Mouse (Mus musculus): Measurements from ENCODE around the gene Slc46a3. TPM values are rescaled to one million over a fixed set of nuclear protein-coding genes. Genes with fewer than 3 reads are reported as not detected.

Slc46a3 gene
- polyA plus RNA-seq, 1 experiment = 7.9 TPM

DNA sequence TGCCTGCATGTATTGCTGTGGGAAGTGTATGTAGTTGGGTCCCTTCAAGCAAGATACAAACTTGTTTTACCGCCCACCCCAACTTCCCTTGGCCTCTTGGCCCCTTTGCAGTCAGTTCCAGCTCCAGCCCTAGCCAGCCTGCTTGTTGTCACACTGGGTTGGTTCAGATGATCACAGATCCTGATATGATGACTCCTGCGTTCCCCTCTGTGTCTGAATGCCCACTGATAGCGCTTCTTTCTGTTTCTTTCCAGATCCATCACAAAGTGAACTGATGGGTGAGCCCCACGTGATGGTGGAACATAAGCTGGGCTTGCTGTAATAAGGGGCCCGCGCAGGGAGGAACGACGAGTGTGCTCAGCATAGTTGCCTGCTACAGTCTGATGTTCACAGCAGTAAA lies 19.4 kb downstream of the Slc46a3 start:
- Histone ChIP-seq H3K4me1 (ENCODE audit: control insufficient read depth, insufficient read depth, insufficient read length, low read length) (no peaks in the 10 kb centered on the region), H3K27ac (replicated peaks; ENCODE audit: low read depth, low read length) (no peak overlapping the region), H3K4me3 (ENCODE audit: insufficient read depth, low read depth, low read length) (no peak overlapping the region)

DNA sequence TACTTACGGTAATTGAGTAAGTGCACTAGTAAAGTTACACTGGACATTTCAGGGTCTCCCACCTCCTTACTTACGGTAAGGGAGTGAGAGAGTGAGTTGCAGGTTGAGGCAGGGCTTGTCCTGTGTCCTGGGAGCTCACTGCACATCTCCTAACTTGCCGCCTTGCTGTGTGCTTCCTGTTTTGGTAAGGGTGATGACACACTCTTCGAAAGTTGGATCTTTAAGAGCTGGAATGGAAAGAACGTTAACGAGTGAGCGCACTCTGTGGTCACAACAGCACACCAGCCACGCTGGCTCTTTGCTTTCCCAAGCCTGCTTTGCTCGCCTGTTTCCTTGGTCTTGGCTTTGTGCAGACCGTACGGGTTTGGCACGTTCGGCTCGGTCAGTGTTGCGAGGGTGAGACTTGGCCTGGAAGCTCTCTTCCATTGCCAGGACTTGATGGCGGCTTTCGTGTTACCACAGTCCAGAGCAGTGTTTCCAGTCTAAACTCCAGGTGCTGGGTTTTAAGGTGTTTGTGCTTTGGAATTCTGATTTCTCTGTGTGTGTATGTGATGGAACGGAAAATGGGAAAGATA lies 20.0 kb downstream of the Slc46a3 start:
- H3K27ac ChIP-seq (replicated peaks; ENCODE audit: low read depth, low read length) = no peak overlapping the region
- no peak overlapping the region for H3K4me3 ChIP-seq (ENCODE audit: insufficient read depth, low read depth, low read length)
- H3K4me1 ChIP-seq (ENCODE audit: control insufficient read depth, insufficient read depth, insufficient read length, low read length) = no peaks in the 10 kb centered on the region

DNA sequence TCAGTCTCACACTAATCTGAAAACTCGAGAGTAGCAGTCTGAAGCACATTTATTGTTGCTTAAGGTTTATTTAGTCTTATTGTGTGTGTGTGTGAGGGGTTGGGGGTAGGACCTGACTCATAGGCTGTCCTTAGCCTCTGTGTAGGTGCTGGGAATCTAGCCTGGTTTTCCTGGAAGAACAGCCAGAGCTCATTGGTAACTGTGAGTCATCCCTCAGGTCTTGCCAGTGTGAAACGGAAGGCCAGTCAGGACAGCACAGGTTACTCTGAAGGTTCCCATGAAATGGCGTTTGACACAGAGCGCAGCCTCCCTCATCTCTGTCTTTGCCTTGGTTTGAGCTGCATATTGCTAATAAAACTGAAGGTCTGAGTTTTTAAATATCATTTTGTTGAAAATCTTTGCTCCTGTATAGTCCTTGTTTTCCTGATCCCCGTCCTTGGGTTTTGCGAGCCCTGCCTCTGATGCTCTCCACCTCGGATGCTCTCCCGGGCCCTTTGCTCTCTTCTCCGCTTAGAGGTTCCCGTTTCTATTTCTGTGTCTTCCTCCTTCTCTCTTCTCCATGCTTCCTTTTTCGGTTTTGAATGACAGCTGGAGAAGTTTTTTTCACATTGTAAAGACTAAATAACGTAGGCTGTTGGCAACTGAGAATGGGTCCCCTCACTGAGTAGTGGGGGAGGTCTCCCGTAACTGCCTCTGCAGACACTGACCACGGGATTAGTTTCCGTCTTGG lies 23.4 kb downstream of the Slc46a3 start:
- no peaks in the 10 kb centered on the region for H3K4me1 ChIP-seq (ENCODE audit: control insufficient read depth, insufficient read depth, insufficient read length, low read length)
- no peak overlapping the region for H3K4me3 ChIP-seq (ENCODE audit: insufficient read depth, low read depth, low read length)
- peak overlapping the region; percentile 39; the same call in 1 of the 2 replicates for H3K27ac ChIP-seq (replicated peaks; ENCODE audit: low read depth, low read length)

DNA sequence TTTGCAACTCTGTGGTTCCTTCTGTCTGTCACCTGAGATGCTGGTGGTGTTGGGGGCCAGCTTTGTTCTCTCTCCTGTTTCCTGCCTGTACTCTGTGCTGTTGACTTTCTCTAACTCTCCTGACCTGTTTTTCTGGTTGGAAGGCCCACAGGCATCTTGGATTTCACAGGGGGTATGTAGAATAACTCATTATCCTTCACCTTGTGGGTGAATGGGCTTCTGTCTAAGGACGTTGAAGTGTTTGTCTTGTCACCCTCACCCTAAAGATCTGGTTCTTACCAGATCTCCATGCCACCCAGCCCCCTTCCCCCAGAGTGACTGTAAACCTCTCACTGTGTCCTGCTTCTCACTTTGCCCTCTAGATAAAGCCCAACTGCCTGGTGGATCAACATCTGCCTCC lies 24.3 kb downstream of the Slc46a3 start:
- H3K27ac ChIP-seq (replicated peaks; ENCODE audit: low read depth, low read length) = no peak overlapping the region
- H3K4me1 ChIP-seq (ENCODE audit: control insufficient read depth, insufficient read depth, insufficient read length, low read length) = no peaks in the 10 kb centered on the region
- H3K4me3 ChIP-seq (ENCODE audit: insufficient read depth, low read depth, low read length) = no peak overlapping the region

DNA sequence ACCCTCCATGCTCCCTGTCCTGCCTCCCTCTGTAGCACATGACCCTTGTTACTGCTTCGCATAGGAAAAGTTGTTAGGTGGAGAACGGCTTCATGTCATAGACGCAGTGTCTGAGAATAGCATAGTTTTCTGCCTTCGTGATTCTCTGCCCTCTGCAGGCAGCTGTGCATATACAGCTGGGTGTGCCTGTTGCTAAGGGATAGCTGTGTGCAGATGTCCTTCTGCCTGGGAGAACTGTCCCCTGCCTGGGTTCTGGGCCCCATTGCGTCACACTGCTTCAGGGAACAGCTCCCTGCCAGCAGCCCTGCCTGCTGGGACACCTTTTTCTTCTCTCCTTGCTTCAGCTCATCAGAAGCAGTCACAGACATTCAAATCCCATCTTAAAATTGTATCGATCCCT lies 25.0 kb downstream of the Slc46a3 start:
- Histone ChIP-seq H3K4me3 (ENCODE audit: insufficient read depth, low read depth, low read length) (no peak overlapping the region), H3K27ac (replicated peaks; ENCODE audit: low read depth, low read length) (no peak overlapping the region), H3K4me1 (ENCODE audit: control insufficient read depth, insufficient read depth, insufficient read length, low read length) (no peaks in the 10 kb centered on the region)

DNA sequence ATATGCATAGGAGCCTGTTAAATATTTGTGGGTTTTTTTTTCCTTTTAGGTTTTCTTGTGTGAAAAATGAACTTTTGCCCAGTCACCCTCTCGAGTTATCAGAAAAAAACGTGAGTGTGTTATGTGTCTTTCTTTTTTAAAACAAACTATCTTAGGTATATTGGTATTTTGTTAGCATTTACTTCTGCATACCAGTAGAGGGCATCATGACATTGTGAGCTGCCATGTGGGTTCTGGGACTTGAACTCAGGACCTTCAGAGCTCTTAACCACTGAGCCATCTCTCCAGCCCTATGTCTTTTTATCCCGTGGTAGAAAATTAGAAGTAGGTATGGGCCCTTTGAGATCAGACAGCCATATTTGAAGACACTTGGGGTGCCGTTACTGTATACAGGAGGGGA lies 25.9 kb downstream of the Slc46a3 start:
- H3K4me1 ChIP-seq (ENCODE audit: control insufficient read depth, insufficient read depth, insufficient read length, low read length) = no peaks in the 10 kb centered on the region
- H3K27ac ChIP-seq (replicated peaks; ENCODE audit: low read depth, low read length) = no peak overlapping the region

DNA sequence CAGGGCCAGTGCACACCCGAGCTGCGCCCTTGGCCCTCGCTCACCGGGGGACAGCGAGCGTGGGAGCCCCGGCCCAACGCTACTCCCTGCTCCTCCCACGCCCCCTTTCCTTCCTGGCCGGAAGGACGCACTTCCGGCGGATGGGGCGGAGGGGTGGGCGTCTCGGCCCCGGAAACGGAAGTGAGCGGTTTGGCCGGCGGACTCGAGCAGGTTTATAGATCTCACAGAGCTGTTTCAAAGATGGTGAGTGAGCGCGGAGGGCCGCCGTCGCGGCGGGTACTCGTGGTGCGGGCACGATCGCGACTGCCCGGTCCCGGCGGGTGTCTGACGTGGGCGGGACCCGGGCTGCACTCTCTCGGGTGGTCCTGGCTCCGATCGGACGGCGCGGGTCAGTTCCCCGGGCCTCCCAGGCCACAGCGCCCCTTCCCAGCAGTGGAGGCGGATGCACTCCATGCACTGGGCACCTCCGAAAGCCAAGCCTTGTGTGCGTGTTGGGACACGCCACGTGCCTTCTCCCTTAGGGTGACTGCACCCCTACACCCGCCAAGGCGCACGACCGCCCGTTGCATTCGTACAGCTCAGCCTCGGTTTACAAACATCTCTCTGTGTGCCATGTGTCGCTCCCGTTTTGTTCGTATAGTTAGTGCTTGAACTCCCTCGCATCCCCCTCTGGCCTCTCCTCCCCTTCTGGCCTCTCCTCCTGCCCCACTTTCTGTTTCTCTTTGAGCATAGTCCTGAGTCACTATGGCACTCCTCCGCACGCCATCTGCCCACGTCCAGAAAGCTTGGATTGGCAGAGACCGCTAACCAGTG lies 34.0 kb downstream of the Slc46a3 start, which contains the start of gene Pomp:
Gene Pomp, plus strand, starts transcription at position 13 of the 813 bp plus-strand sequence.
- H3K4me1 ChIP-seq (ENCODE audit: control insufficient read depth, insufficient read depth, insufficient read length, low read length) = peaks cover 9% of the 10 kb centered on the region
- H3K4me3 ChIP-seq (ENCODE audit: insufficient read depth, low read depth, low read length) = peak within 1 kb of the TSS; percentile 63
- H3K27ac ChIP-seq (replicated peaks; ENCODE audit: low read depth, low read length) = peak within 1 kb of the TSS; percentile 97

More for the DNA sequence above, 25.9 kb downstream of the Slc46a3 start:
- H3K4me3 ChIP-seq (ENCODE audit: insufficient read depth, low read depth, low read length) = no peak overlapping the region

DNA sequence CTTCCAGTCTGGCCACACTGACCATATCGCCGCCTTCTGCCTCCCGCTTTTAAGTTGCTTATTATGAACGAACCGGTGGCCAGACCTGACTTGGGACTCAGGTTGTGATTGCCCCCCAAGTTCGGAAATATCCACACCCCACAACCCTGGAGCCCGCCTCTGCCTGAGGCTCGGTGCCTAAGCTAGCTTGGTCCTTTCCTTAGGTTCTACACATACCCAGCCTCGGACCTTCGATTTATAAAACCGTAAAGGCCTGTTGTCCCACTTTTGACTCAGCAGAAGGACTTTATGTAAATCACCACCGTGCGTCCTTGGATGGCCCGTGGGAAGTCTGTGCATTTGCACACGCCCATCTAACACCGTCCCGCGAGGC lies 34.6 kb downstream of the Slc46a3 start:
- Histone ChIP-seq H3K27ac (replicated peaks; ENCODE audit: low read depth, low read length) (peak overlapping the region; percentile 94), H3K4me3 (ENCODE audit: insufficient read depth, low read depth, low read length) (peak overlapping the region; percentile 63), H3K4me1 (ENCODE audit: control insufficient read depth, insufficient read depth, insufficient read length, low read length) (peaks cover 9% of the 10 kb centered on the region)

DNA sequence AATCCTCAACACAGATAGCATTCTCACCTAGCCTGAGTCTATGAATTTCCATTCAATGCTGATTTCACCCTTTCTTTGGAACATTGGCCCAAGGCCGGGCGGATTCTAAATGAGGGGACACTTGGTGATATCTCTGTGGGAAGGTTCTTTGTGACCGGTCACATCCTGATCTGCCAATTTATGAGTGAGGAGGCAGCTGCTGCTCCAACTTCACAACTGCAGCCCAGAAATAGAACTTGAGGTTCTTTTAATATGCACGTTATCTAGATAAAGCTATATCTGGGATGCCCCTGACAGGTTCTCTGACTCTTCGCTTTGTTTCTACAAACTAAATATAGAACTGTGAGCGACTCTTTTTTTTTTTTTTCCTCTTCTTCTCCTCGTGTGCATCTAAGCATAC lies 44.4 kb downstream of the Slc46a3 start:
- no peaks in the 10 kb centered on the region for H3K4me1 ChIP-seq (ENCODE audit: control insufficient read depth, insufficient read depth, insufficient read length, low read length)
- no peak overlapping the region for H3K4me3 ChIP-seq (ENCODE audit: insufficient read depth, low read depth, low read length)
- H3K27ac ChIP-seq (replicated peaks; ENCODE audit: low read depth, low read length) = no peak overlapping the region

DNA sequence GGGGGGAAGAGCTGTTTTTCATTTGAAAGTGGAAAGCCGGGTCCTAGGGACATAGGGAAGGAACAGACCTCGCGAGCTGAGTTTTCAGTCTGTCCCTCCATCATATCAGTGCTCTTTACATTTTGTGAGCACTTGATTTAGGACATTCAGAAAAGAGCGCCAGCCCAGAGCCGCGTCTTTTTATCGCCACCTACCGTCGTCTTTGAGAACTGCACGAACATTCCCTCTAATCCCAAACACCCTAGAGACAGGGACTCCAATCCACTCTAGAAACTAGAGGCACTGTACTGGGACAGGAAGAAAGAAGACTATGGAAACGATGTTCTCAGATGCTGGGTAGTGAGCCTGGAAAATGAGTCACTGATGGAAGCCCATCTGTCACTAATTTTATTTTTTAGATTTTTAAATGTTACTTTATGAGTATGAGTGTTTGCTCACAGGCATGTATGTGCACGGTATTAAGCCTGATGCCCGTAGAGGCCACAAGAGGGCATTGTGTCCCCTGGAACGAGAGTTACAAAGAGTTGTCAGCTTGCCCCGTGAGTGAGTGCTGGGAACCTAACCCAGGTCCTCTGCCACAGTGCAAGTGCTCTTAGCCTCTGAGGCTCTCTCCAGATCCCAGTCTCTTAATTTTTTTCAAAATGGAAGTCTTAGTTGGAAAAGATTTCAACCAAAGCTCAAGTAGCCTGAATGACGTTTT lies 46.3 kb downstream of the Slc46a3 start:
- no peak overlapping the region for H3K27ac ChIP-seq (replicated peaks; ENCODE audit: low read depth, low read length)
- H3K4me1 ChIP-seq (ENCODE audit: control insufficient read depth, insufficient read depth, insufficient read length, low read length) = no peaks in the 10 kb centered on the region
- no peak overlapping the region for H3K4me3 ChIP-seq (ENCODE audit: insufficient read depth, low read depth, low read length)

DNA sequence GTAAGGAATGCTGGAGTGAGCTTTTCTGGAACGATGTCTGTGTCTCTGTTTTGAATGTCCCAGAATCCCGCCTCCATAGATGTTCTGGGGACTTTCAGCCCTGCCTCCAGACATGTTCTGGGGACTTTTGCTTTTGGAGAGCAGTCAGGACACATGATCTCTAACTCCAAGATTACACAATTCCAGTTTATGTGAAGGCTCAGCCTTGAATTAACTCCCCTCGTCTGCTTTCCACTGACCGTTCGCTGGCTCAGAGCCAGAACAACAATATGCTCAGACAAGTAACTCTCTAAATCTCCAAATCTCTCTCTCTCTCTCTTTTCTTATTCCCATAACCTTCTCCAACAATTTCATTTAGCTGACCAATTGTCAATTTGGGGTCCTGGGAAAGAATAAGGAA lies 47.3 kb downstream of the Slc46a3 start:
- Histone ChIP-seq H3K4me3 (ENCODE audit: insufficient read depth, low read depth, low read length) (no peak overlapping the region), H3K27ac (replicated peaks; ENCODE audit: low read depth, low read length) (no peak overlapping the region), H3K4me1 (ENCODE audit: control insufficient read depth, insufficient read depth, insufficient read length, low read length) (no peaks in the 10 kb centered on the region)

DNA sequence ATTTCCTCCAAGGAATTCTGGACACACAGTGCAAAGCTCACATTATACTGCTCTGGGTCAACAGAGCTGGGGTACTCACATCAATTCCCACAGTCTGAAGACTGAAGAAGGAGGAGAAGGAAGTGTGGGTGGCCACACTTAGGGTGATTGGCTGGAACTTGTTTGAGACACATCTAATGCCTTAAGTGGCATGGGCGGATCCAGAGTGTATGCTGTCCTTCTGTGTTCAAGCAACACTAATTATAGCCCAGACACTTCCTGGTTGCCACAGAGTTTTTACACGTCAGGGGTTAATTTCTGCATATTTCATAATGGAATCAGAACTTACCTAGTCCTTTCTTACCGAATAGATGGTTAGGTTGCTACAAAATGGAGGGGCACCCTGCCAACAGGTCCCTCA lies 49.3 kb downstream of the Slc46a3 start:
- H3K4me1 ChIP-seq (ENCODE audit: control insufficient read depth, insufficient read depth, insufficient read length, low read length) = no peaks in the 10 kb centered on the region
- no peak overlapping the region for H3K27ac ChIP-seq (replicated peaks; ENCODE audit: low read depth, low read length)
- H3K4me3 ChIP-seq (ENCODE audit: insufficient read depth, low read depth, low read length) = no peak overlapping the region

DNA sequence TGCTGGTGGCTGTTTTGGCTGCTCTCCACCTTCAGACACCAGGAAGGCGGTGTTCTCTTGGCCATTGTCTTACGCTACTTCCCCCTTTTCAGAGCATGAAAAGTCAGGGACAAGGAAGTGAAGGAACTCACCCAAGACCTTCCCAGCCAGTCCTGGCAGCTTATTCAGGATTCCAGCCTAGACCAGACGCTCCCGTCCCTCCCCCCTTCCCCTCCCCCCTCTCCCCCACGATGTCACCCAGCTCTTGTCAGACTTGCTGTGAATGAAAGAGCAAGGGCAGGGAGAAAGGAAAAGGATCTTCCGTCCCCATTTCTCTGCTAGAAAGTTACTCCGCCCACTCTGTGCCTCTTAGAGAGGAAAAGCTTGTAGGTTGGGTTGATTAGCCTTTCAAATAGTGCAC lies 51.3 kb downstream of the Slc46a3 start:
- Histone ChIP-seq H3K4me3 (ENCODE audit: insufficient read depth, low read depth, low read length) (no peak overlapping the region), H3K27ac (replicated peaks; ENCODE audit: low read depth, low read length) (no peak overlapping the region), H3K4me1 (ENCODE audit: control insufficient read depth, insufficient read depth, insufficient read length, low read length) (no peaks in the 10 kb centered on the region)

DNA sequence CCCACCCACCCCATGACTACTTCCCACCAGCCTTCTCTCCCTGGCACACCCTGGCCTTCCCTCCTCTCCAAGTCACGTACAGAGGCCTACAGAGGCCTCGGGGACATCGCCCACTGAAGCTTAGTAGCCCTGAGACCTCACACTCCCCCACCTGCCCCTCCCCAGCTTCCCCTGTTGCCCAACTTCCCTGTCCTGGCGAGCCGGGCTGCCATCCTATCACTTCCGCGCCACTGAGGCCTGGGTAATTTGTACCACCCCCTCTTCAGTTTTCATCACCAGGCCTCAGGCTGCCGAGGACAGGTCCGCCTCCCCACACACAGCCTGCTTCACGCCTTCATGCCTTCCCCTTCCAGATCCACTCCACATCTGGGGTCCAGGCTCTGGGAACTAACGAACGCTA lies 55.2 kb downstream of the Slc46a3 start:
- no peak overlapping the region for H3K27ac ChIP-seq (replicated peaks; ENCODE audit: low read depth, low read length)
- no peak overlapping the region for H3K4me3 ChIP-seq (ENCODE audit: insufficient read depth, low read depth, low read length)
- H3K4me1 ChIP-seq (ENCODE audit: control insufficient read depth, insufficient read depth, insufficient read length, low read length) = no peaks in the 10 kb centered on the region

DNA sequence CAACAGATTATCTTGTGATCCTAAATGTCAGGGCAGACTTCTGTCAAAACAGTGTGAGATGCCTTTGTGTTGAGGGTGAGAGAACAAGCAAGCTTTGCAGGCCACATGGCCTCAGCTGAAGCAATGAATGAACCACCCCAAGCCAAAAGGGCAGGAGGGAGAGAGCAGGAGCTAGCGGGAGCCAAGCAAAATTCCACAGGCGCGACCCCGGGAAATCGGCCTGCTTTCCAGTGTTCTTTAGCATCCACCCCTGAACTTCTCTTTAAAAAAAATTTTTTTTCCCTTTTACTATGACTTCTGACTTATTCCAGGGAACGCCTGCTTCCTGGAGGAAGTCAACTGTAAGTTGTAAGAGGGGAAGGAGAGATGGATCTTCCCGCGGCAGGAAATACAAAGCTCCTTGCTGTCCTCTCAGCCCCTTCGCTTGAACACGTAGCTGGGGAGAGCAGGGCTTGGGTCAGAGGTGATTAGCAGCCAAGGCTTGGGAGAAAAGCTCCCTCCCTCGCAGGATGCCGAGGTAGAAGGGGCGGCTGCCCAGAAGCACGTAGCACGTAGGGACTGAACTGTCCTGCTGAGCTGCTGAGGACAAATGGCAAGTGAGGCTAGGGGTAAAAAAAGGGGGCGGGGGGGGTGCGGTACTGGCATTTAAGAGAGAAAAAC lies 59.6 kb downstream of the Slc46a3 start:
- Histone ChIP-seq H3K4me1 (ENCODE audit: control insufficient read depth, insufficient read depth, insufficient read length, low read length) (no peaks in the 10 kb centered on the region), H3K27ac (replicated peaks; ENCODE audit: low read depth, low read length) (no peak overlapping the region), H3K4me3 (ENCODE audit: insufficient read depth, low read depth, low read length) (no peak overlapping the region)
